Mouse (Mus musculus): ENCODE data around the gene Fut9.

DNA sequence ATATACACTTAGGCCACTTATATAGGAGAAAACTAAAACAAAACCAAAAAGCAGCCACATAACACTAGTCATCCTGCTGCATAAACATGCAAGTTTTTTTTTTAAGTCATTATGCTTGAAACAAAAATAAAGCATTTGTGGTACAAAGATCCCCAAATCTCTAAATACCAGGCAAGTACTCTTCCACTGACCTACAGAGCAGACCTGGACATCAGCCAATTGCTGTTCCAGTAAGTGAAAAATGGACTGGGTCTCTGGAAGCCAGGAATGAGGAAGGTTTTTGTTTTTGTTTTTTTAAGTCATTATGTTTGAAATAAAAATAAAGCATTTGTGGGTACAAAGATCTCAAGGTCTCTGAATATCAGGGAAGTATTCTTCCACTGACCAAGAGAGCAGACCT, 37.0 kb downstream of the Fut9 start:
- TF ChIP-seq CTCF (IDR thresholded peaks at IDR 0.05): no peak
- TF ChIP-seq EP300 (IDR thresholded peaks at IDR 0.05): no peak
